Mouse (Mus musculus): ENCODE results near the gene Hist1h2bq.
"Not testable (repeated sequence)": the region's sequence is repeated elsewhere in the genome, so short reads cannot be mapped to it uniquely, and the experiment has no call there.

The Hist1h2bq gene

DNA sequence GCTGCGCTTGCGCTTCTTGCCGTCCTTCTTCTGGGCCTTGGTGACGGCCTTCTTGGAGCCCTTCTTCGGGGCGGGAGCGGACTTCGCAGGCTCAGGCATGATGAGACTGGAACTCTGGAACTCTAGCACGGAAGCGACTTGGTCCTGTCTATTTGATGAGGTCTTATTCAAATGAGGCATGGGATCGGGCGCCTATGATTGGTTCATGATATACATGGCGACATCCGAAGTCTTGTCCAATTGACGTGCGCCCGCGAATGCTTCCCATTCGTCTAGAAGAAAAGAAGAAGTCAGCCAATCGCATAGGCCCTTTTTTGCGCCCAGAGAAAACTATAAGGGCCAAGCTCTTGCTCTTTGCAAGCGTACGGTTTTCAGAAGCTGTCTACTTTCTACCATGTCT, at the start of gene Hist1h2bq, which contains the start of gene Hist1h2ao:
Gene Hist1h2bq, minus strand, starts transcription at position 125 of the 400 bp plus-strand sequence.
Gene Hist1h2ao, plus strand, starts transcription at position 393 of the 400 bp plus-strand sequence.
- DNase-seq (ENCODE audit: low read depth, low spot score) = not testable (repeated sequence)

- peak; percentile 68 for DNase-seq (ENCODE audit: low read depth, low spot score)
Measured at GRCm38 (mm10) chr13:21855698-21856162, 45.7 kb upstream of the Hist1h2bq start.

GRCm38 (mm10) chr13:21855146-21855545, 45.1 kb upstream of the Hist1h2bq start:
- peak; percentile 89 for DNase-seq (ENCODE audit: low read depth, low spot score)

DNA sequence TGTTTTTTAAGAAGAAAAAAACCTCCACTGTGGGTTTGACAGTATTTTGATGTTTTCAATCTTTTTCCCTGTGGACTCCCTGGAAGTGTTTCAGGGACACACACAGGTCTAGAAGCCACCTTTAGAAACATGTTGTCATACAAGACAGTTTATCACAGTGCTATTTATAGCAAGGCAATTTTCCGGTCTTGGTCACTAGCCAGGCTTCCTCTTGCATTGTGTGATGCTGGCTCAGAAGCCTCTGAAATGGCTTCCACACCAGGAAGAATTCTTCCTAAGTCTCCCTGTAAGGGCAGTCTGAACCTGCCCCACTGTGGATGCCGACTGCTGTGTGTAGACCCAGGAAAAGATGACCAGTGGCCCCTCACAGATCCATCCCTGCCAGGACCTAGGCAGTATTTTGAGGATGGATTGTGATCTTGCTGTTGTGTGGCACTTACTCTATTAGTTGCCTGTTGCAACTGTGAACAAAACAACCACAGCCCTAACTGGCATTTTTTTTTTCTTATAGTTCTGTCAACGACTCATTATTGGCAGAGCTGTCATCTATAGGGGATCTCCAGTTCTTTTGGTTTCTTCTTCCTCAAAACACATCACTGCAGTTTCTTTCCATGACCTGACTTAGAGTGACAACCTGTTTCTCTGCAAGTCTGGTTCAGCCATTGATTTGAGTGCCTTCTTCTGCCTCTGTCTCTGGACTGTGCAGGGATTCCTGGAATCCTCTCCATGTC, 42.4 kb upstream of the Hist1h2bq start:
- no peak for DNase-seq (ENCODE audit: low read depth, low spot score)

DNA sequence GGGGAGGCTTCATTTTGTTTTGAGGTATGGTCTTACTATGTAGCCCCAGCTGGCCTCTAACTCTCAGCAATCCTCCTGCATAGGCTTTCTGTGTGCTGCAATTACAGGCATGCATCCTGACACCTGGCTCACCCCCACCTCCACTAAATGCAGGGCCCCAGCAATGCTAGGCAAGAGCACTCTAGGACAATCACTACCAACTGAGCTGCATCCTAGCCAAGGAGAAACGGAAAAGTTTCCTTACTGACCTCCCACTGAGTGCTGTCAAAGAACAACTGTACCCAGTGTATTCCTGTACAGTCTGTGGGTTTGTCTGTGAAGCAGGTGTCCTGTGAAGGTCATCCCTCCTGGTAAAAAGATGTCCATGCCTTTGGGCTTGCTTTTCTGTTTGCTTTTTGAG, 40.7 kb upstream of the Hist1h2bq start:
- peak; percentile 27 for DNase-seq (ENCODE audit: low read depth, low spot score)

DNA sequence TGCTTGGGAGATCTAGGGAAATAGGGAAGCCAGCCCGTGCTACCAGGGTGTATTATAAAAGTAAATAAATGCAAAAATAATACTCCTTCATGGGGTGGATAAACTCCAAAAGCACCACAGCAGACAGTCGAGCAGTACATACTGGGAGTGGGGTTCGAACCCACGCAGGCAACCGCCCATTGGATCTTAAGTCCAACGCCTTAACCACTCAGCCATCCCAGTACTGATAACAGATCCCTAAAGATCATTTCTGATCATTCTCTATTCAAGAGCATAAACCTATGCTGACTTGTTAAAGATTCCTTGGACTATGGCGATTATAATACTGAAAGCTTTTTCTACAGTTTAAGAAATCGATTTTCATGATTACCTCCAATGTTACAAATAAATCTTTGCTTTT, 37.9 kb upstream of the Hist1h2bq start:
- DNase-seq (ENCODE audit: low read depth, low spot score) = peak; percentile 47

DNA sequence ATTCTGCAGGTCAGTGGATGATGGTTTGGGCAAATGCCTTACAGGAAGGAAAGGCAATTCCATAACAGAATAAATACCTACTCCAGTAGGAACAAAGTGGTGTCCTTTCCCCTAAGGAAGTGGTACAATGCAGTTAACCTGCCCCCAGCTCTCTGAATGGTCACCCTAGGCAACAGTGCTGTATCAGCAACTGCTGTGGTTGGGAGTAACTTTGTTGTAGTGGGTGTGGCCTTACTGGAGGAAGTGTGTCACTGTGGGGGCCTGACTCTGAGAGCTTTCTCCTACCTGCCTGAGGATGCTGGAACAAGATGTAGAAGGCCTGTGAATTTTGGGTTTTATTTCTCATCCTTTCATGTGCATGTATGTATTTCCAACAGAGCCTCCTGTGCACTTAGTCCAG, 36.4 kb upstream of the Hist1h2bq start:
- DNase-seq (ENCODE audit: low read depth, low spot score) = not testable (repeated sequence)

- not testable (repeated sequence) for DNase-seq (ENCODE audit: low read depth, low spot score)
Measured at GRCm38 (mm10) chr13:21840508-21840907, 30.5 kb upstream of the Hist1h2bq start.

- DNase-seq (ENCODE audit: low read depth, low spot score) = not testable (repeated sequence)
Measured at GRCm38 (mm10) chr13:21833461-21833860, 23.5 kb upstream of the Hist1h2bq start, which contains the start of the genes Hist1h2ap and Hist1h2br. Gene Hist1h2ap (minus strand): TSS chr13:21833507. Gene Hist1h2br (plus strand): TSS chr13:21833743.

GRCm38 (mm10) chr13:21831418-21832394, 21.7 kb upstream of the Hist1h2bq start, which contains the start of gene Hist1h4n:
Gene Hist1h4n (minus strand): TSS chr13:21832196.
- DNase-seq (ENCODE audit: low read depth, low spot score) = not testable (repeated sequence)

DNA sequence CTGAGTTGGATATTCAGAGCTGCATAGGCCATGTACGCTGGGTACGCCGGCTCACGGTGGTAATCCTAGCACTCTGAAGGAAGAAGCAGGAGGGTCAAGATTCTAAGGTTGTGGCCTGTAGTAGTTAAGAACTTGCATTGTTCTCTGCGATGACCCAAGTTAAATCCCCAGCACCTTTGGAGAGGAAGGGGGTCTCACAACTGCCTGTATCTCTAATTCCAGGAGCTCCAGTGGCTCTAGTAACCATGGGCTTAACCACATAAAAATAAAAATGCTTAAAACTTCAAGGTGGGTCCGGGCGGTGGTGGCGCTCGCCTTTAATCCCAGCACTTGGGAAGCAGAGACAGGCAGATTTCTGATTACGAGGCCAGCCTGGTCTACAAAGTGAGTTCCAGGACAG, 20.3 kb upstream of the Hist1h2bq start:
- DNase-seq (ENCODE audit: low read depth, low spot score) = no peak

DNA sequence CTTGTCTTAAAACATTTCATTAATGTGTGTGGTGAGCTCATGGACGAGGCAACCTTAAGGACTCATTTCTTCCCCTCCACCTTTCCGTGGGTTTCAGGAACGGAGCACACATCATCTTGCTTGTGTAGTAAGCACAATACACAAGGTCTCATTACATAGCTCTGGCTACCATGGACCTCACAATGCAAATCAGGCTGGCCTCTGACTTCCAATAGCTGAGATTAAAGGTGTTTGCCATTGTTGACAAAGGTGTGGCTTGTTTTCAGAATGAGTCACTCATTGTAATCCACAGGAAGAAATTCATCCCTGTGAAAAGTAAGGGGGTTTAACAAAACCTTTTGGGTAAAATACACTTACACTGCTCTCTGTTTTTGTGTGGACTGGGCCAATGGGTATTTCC, 18.5 kb upstream of the Hist1h2bq start:
- DNase-seq (ENCODE audit: low read depth, low spot score) = peak; percentile 59

DNA sequence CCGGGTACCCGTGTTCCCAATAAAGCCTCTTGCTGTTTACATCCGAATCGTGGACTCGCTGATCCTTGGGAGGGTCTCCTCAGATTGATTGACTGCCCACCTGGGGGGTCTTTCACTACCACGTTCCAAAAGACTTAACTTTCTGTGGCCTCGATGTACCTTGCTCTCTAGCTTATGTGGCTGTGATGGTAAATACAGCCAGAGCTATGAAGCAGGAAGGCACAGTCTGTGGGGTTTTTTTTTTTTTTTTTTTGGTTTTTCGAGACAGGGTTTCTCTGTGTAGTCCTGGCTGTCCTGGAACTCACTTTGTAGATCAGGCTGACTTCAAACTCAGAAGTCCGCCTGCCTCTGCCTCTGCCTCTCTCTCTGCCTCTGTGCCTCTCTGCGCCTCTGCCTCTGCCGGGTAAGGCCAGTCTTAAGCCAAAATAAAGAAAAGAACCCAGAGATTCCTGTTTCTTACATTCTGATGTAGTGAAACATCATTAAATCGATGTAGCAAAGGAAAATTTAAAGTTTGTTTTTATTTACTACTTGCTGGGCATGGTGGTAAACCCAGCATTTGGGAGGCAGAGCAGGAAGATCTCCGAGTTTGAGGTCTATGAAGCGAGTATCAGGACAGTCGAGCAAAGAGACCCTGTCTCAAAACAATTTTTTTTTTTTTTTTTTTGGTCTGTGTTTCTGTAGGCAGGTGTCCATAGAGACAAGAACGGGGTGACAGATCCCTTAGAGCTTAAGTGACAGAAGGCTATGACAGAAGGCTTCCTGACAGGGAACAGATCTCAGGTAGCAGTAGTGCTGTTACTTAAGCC, 10.3 kb upstream of the Hist1h2bq start:
- DNase-seq (ENCODE audit: low read depth, low spot score) = not testable (repeated sequence)

DNA sequence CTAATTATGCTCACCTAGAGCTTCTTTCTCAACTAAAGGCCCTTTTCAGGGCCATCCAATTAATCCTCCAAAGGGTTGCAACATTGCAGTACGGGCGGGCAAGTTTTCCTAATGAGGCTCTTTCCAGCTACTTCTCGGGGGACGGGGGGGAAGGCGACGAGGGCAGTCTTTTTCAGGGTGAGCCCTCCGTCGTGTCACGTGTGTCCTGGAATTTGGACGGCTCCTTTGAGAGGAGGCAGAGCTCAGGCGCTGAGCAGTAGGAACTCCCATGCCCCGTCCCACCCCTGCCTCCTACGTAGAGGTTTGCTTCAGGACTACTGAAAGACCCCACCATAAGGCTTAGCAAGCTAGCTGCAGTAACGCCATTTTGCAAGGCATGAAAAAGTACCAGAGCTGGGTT, 2.1 kb upstream of the Hist1h2bq start:
- not testable (repeated sequence) for DNase-seq (ENCODE audit: low read depth, low spot score)

DNA sequence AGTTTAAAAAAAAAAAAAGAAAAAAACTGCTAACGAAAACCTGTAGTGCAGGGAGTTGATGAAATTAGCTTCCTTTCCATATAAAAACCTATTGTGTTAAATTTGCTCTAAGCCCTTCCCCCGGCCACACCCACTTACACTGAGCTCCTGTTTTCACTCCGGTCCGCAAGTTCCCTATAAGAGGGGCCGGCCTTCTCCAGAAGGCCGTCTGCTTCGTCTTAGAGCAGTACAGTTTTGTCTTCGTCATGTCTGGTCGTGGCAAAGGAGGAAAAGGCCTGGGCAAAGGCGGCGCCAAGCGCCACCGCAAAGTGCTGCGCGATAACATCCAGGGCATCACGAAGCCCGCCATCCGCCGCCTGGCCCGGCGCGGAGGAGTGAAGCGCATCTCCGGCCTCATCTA, 1.5 kb upstream of the Hist1h2bq start, which contains the start of gene Hist1h4m:
Gene Hist1h4m, plus strand, starts transcription at position 208 of the 400 bp plus-strand sequence.
- not testable (repeated sequence) for DNase-seq (ENCODE audit: low read depth, low spot score)

- DNase-seq (ENCODE audit: low read depth, low spot score) = not testable (repeated sequence)
Measured at GRCm38 (mm10) chr13:21811074-21811473, 1.1 kb upstream of the Hist1h2bq start.

DNA sequence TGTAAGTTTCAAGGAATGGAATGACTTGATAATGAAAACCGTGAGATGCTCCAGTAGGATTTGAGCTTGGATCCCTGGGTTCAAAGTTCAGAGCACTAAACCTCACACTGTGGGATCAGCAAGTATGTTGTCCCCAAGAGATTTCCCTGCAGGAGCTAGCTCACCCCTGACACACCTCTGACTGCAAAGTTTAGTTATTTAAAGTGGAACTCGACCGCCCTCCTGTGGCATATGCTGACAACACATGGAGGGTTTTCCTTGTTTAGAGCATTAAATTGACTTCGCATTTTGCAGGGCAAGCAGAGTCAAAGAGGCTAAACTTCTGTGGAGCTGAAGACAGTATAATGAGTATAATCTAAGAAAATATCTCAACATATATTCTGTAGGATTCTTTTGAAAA, 6.9 kb downstream of the Hist1h2bq start:
- not testable (repeated sequence) for DNase-seq (ENCODE audit: low read depth, low spot score)

- DNase-seq (ENCODE audit: low read depth, low spot score) = not testable (repeated sequence)
Measured at GRCm38 (mm10) chr13:21797163-21797562, 12.8 kb downstream of the Hist1h2bq start.

DNA sequence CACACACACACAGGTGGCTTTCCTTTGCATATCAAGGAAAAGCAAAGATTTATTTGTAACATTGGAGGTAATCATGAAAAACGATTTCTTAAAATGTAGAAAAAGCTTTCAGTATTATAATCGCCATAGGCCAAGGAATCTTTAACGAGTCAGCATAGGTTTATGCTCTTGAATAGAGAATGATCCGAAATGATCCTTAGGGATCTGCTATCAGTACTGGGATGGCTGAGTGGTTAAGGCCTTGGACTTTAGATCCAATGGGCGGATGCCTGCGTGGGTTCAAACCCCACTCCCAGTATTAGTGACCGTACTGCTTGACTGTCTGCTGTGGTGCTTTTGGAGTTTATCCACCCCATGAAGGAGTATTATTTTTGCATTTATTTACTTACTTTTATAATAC, 14.4 kb downstream of the Hist1h2bq start:
- peak; percentile 43 for DNase-seq (ENCODE audit: low read depth, low spot score)

- peak; percentile 91 for DNase-seq (ENCODE audit: low read depth, low spot score)
Measured at GRCm38 (mm10) chr13:21790601-21791283, 19.3 kb downstream of the Hist1h2bq start.

Measured in ZHBTc4 (cell line).